Comparison of ENCODE assay signal across 8 mouse cellular contexts in the genomic region with DNA sequence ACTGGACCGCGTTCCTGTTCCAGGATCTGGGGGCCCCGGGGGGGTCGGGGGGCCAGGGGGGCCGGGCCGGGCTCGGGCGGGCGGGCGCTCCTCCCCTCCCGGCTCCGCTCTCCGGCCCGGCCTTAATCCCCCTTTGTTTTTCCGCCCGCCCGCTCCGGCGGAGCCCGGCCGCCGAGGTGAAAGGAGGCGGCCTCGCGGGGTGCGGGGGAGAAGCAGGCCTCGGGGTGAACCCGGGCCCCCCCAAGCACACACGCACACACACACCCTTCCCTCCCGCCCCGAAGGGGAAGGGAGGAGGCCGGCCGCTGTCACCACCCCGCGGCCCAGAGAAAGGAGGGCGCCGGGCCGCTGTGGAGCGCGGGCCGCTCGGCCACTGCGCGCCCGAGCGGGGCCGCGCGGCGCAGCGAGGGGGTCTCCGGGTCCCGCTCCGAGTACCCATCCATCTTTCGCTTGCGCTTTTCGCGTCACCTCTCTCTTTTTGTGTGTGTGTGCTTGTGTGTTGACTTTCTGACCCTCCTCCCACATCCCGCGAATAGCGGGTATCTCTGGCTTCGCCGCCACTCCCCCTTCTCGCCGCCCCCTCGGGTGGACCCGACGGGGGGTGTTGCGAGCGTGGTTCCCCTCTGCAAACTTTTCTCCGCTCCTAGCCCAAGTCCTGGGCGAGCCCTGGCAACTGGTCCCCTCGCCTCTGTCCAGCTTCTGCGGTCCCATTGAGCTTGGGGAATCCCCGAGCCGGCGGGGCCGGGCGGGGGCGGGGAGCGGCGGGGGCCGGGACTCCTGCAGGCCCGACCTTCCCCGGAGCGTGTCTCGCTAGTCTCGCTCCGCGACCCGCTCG. TPM values are rescaled to one million over a fixed set of nuclear protein-coding genes. Genes with fewer than 3 reads are reported as not detected.
A peak's percentile ranks its signal among the peaks of the same experiment; 100 is the strongest.
DNase-seq lines count a peak whose midpoint lies in the region; TF ChIP-seq lines count a peak whose summit lies in the region.

No protein-coding gene starts in this region.

- peaks cover 3% of the 10 kb centered on the region for H3K36me3 ChIP-seq in ES-Bruce4 (ENCODE audit: control insufficient read depth, insufficient read depth, low read length, poor library complexity, severe bottlenecking)
- H3K36me3 ChIP-seq in forebrain, embryonic 10.5 days (replicated peaks) = peaks cover 10% of the 10 kb centered on the region

- TF ChIP-seq EP300 in ES-Bruce4 (IDR thresholded peaks at IDR 0.05; ENCODE audit: insufficient read depth, low read depth, low read length) = no peak

- peak overlapping the region; percentile 85 for H3K4me3 ChIP-seq in ES-Bruce4 (ENCODE audit: low read depth, low read length)
- peak overlapping the region; percentile 88 for H3K4me3 ChIP-seq in brown adipose tissue, adult 24 weeks (ENCODE audit: insufficient read depth, low read depth, low read length)
- H3K4me3 ChIP-seq in forebrain, embryonic 10.5 days = peak overlapping the region; percentile 96

- TF ChIP-seq CTCF in ES-Bruce4 (IDR thresholded peaks at IDR 0.05; ENCODE audit: low read depth, low read length) = no peak

- no peak overlapping the region for H3K27ac ChIP-seq in ES-Bruce4 (ENCODE audit: insufficient read depth, low read length)
- H3K27ac ChIP-seq in brown adipose tissue, adult 24 weeks (replicated peaks; ENCODE audit: low read depth, low read length) = peak overlapping the region; percentile 71
- peak overlapping the region; percentile 100 for H3K27ac ChIP-seq in forebrain, embryonic 10.5 days

- DNase-seq in forebrain, embryonic 10.5 days (ENCODE audit: extremely low spot score, low spot score) = peak; percentile 67
- peak; percentile 80 to 85 for DNase-seq in heart, postnatal 14 days
- DNase-seq in layer of hippocampus, adult 9-11 months = peak; percentile 40
- DNase-seq in lung, postnatal 36 days = peak; percentile 77
- DNase-seq in retina, adult 2 months (ENCODE audit: low read depth, low spot score) = peak; percentile 61
- DNase-seq in thymus, postnatal 36 days = peak; percentile 60 to 69

- intact Hi-C loops in heart, postnatal 14 days (cut with DNase I) = loop anchor here (5.0 kb wide), 1 partner anchor 49 kb away; no protein-coding TSS in a partner anchor

- H3K27me3 ChIP-seq in ES-Bruce4 (ENCODE audit: control insufficient read depth, insufficient read depth, low read length, poor library complexity, severe bottlenecking) = peaks cover 11% of the 10 kb centered on the region
- no peaks in the 10 kb centered on the region for H3K27me3 ChIP-seq in forebrain, embryonic 10.5 days (ENCODE audit: poor library complexity, severe bottlenecking)

- no peaks in the 10 kb centered on the region for H3K4me1 ChIP-seq in ES-Bruce4 (ENCODE audit: control insufficient read depth, insufficient read depth, low read length)
- peaks cover 3% of the 10 kb centered on the region; the same call in 1 of the 2 replicates for H3K4me1 ChIP-seq in brown adipose tissue, adult 24 weeks (ENCODE audit: control insufficient read depth, insufficient read depth, insufficient read length, low read length)
- H3K4me1 ChIP-seq in forebrain, embryonic 10.5 days = peaks cover 53% of the 10 kb centered on the region

- under 1% methylated on average over 89 of the region's 92 CpGs for WGBS in forebrain, embryonic 10.5 days

- TF ChIP-seq POLR2A in ES-Bruce4 (IDR thresholded peaks at IDR 0.05; ENCODE audit: insufficient read depth, low read length) = no peak

- H3K9ac ChIP-seq in ES-Bruce4 (ENCODE audit: low read depth, poor library complexity, severe bottlenecking) = peak overlapping the region; percentile 99

- no peaks in the 10 kb centered on the region for H3K9me3 ChIP-seq in ES-Bruce4 (replicated peaks; ENCODE audit: control insufficient read depth, insufficient read depth, low read length, poor library complexity, severe bottlenecking)
- H3K9me3 ChIP-seq in forebrain, embryonic 10.5 days = no peaks in the 10 kb centered on the region

RNA-seq across cellular contexts. Expression of a gene that starts 0.5 kb away (rescaled TPM):
- 43.4 and 44.8 TPM in 2 replicates for polyA plus RNA-seq in ES-Bruce4 (2011; ENCODE audit: insufficient read depth, insufficient read length, low read depth, missing spikeins)
- 17.3 and 19.7 TPM in 2 replicates for polyA plus RNA-seq in brown adipose tissue, adult 24 weeks (2012; ENCODE audit: insufficient read depth, insufficient read length, missing spikeins)
- polyA plus RNA-seq in forebrain, embryonic 10.5 days (2016; fragmentation: Nextera tagmentation; extraction: Ambion mirVana) = 61.6 and 62.6 TPM in 2 replicates
- total RNA-seq in heart, postnatal 14 days (2021) = 10 to 100 TPM; 41.5 to 41.9 TPM

RNA-seq across cellular contexts. Expression of a gene that starts 21.5 kb away (rescaled TPM):
- polyA plus RNA-seq in ES-Bruce4 (2011; ENCODE audit: insufficient read depth, insufficient read length, low read depth, missing spikeins) = 511 and 547 TPM in 2 replicates
- polyA plus RNA-seq in brown adipose tissue, adult 24 weeks (2012; ENCODE audit: insufficient read depth, insufficient read length, missing spikeins) = 52.3 and 109 TPM in 2 replicates
- 404 and 428 TPM in 2 replicates for polyA plus RNA-seq in forebrain, embryonic 10.5 days (2016; fragmentation: Nextera tagmentation; extraction: Ambion mirVana)
- total RNA-seq in heart, postnatal 14 days (2021) = 100 to 1,000 TPM; 118 to 131 TPM

RNA-seq across cellular contexts. Expression of a gene that starts 29.2 kb away (rescaled TPM):
- 21.9 and 22.5 TPM in 2 replicates for polyA plus RNA-seq in ES-Bruce4 (2011; ENCODE audit: insufficient read depth, insufficient read length, low read depth, missing spikeins)
- 7.3 and 15.9 TPM in 2 replicates for polyA plus RNA-seq in brown adipose tissue, adult 24 weeks (2012; ENCODE audit: insufficient read depth, insufficient read length, missing spikeins)
- 20.0 and 24.9 TPM in 2 replicates for polyA plus RNA-seq in forebrain, embryonic 10.5 days (2016; fragmentation: Nextera tagmentation; extraction: Ambion mirVana)
- 10 to 100 TPM; 47.9 to 55.6 TPM for total RNA-seq in heart, postnatal 14 days (2021)
